ENCODE assay signal across 9 mouse cellular contexts in genomic region chr13:55361974-55362452, GRCm38 (mm10). TPM values are rescaled to one million over a fixed set of nuclear protein-coding genes. Genes with fewer than 3 reads are reported as not detected.
A peak's percentile ranks its signal among the peaks of the same experiment; 100 is the strongest.
DNase-seq lines count a peak whose midpoint lies in the region; ATAC-seq and TF ChIP-seq lines count a peak whose summit lies in the region.
"Had no signal": no experiment of that assay in that cellular context is flagged by ENCODE, and none has a peak within 500 bp of the region (broad histone marks: within the 10 kb centered on the region; RNA-seq: fewer than 3 reads in every experiment).

No protein-coding gene starts in this region.

- intact Hi-C loops in heart, postnatal 36 days (cut with DNase I), result loop anchor here (2.0 kb wide), 1 partner anchor 31 kb away; no protein-coding TSS in a partner anchor

- H3K4me3 ChIP-seq in heart, embryonic 10.5 days, result peak overlapping the region; percentile 97
- H3K4me3 ChIP-seq in heart, postnatal 0 days (ENCODE audit: low read depth, low read length), result peak overlapping the region; percentile 88
- H3K4me3 ChIP-seq in liver, postnatal 0 days (ENCODE audit: low read depth, low read length), result peak overlapping the region; percentile 99

- H3K4me2 ChIP-seq in heart, postnatal 0 days (ENCODE audit: low read depth, low read length), result peak overlapping the region; percentile 80
- peak overlapping the region; percentile 86 for H3K4me2 ChIP-seq in liver, postnatal 0 days (ENCODE audit: low read depth, low read length)

- no peak for TF ChIP-seq CTCF in heart, postnatal 0 days (IDR thresholded peaks at IDR 0.05; ENCODE audit: low read depth)
- TF ChIP-seq CTCF in liver, postnatal 0 days (IDR thresholded peaks at IDR 0.05; ENCODE audit: low read depth), result no peak

- peak overlapping the region; percentile 86 for H3K9ac ChIP-seq in heart, postnatal 0 days (replicated peaks; ENCODE audit: low read depth, low read length)
- peak overlapping the region; percentile 98 for H3K9ac ChIP-seq in liver, postnatal 0 days (replicated peaks)

- DNase-seq in heart, embryonic 10.5 days (ENCODE audit: low spot score), result no peak
- DNase-seq in heart, postnatal 36 days, result no peak
- DNase-seq in thymus, postnatal 14 days, result peak; percentile 52
- DNase-seq in thymus, postnatal 36 days, result no peak
- no peak for DNase-seq in heart, postnatal 0 days (ENCODE audit: low spot score)
- DNase-seq in liver, postnatal 0 days, result no peak
- DNase-seq in yolk sac, embryonic 10.5 days (ENCODE audit: low spot score), result peak; percentile 42
- DNase-seq in adrenal gland, postnatal 14 days, result no peak

- no peak for TF ChIP-seq EP300 in heart, postnatal 0 days (IDR thresholded peaks at IDR 0.05; ENCODE audit: low read depth)
- TF ChIP-seq EP300 in liver, postnatal 0 days (IDR thresholded peaks at IDR 0.05; ENCODE audit: low read depth), result no peak

- peaks cover 6% of the 10 kb centered on the region; the same call in 1 of the 2 replicates for H3K27me3 ChIP-seq in heart, embryonic 10.5 days (ENCODE audit: insufficient read depth, poor library complexity, severe bottlenecking)
- H3K27me3 ChIP-seq in heart, postnatal 0 days (ENCODE audit: control insufficient read depth, insufficient read depth, low read length), result no peaks in the 10 kb centered on the region
- no peaks in the 10 kb centered on the region for H3K27me3 ChIP-seq in liver, postnatal 0 days (ENCODE audit: insufficient read depth, low read length)

- peaks cover 40% of the 10 kb centered on the region for H3K36me3 ChIP-seq in heart, embryonic 10.5 days
- peaks cover 25% of the 10 kb centered on the region for H3K36me3 ChIP-seq in heart, postnatal 0 days (replicated peaks; ENCODE audit: control insufficient read depth, insufficient read depth, low read length)
- H3K36me3 ChIP-seq in liver, postnatal 0 days (replicated peaks; ENCODE audit: insufficient read depth, low read length), result peaks cover 22% of the 10 kb centered on the region

- H3K4me1 ChIP-seq in heart, embryonic 10.5 days, result peaks cover 22% of the 10 kb centered on the region
- peaks cover 12% of the 10 kb centered on the region for H3K4me1 ChIP-seq in heart, postnatal 0 days (ENCODE audit: control insufficient read depth, insufficient read depth)
- H3K4me1 ChIP-seq in liver, postnatal 0 days (ENCODE audit: insufficient read depth), result peaks cover 20% of the 10 kb centered on the region

- H3K27ac ChIP-seq in heart, embryonic 10.5 days, result peak overlapping the region; percentile 93
- H3K27ac ChIP-seq in heart, postnatal 0 days (ENCODE audit: low read depth), result peak overlapping the region; percentile 91
- peak overlapping the region; percentile 98 for H3K27ac ChIP-seq in liver, postnatal 0 days (ENCODE audit: low read depth)

- peak; percentile 7 for ATAC-seq in heart, postnatal 0 days (ENCODE audit: insufficient read depth, low read depth)
- peak; percentile 20 for ATAC-seq in liver, postnatal 0 days

- WGBS in heart, embryonic 10.5 days, result under 1% methylated on average over 32 of the region's 32 CpGs
- under 1% methylated on average over 32 of the region's 32 CpGs for WGBS in heart, postnatal 0 days
- WGBS in liver, postnatal 0 days (ENCODE audit: insufficient replicate concordance), result 1% methylated on average over 32 of the region's 32 CpGs

- H3K9me3 ChIP-seq in heart, embryonic 10.5 days, result no peaks in the 10 kb centered on the region
- no peaks in the 10 kb centered on the region for H3K9me3 ChIP-seq in heart, postnatal 0 days (replicated peaks; ENCODE audit: control insufficient read depth, low read length)
- H3K9me3 ChIP-seq in liver, postnatal 0 days (ENCODE audit: low read length), result no peaks in the 10 kb centered on the region

RNA-seq across cellular contexts. Expression of gene Lman2, which starts 0.6 kb away (rescaled TPM):
- 114 and 117 TPM in 2 replicates for polyA plus RNA-seq in heart, embryonic 10.5 days (2016; fragmentation: Nextera tagmentation; extraction: Ambion mirVana)
- total RNA-seq in heart, postnatal 36 days (2021), result 10 to 100 TPM; 47.7 to 48.1 TPM
- total RNA-seq in heart, postnatal 0 days (2014; rRNA removed; ENCODE audit: low replicate concordance), result 89.3 and 100 TPM in 2 replicates
- 41.3 and 42.4 TPM in 2 replicates for polyA plus RNA-seq in heart, postnatal 0 days (2015; fragmentation: Nextera tagmentation; extraction: Ambion mirVana)
- 50.5 and 56.0 TPM in 2 replicates for polyA plus RNA-seq in liver, postnatal 0 days (2015; fragmentation: Nextera tagmentation; extraction: Ambion mirVana)
- 105 and 107 TPM in 2 replicates for total RNA-seq in adrenal gland, postnatal 14 days (2021)

RNA-seq across cellular contexts. Expression of gene Rgs14, which starts 7.5 kb away (rescaled TPM):
- polyA plus RNA-seq in heart, embryonic 10.5 days (2016; fragmentation: Nextera tagmentation; extraction: Ambion mirVana), result 0.18 and 0.68 TPM in 2 replicates
- total RNA-seq in heart, postnatal 36 days (2021), result 1 to 10 TPM in 1 of 2 experiments, under 1 TPM in 1; 0.47 to 1.0 TPM
- total RNA-seq in heart, postnatal 0 days (2014; rRNA removed; ENCODE audit: low replicate concordance), result 0.46 and 1.1 TPM in 2 replicates
- polyA plus RNA-seq in heart, postnatal 0 days (2015; fragmentation: Nextera tagmentation; extraction: Ambion mirVana), result 0.30 and 0.32 TPM in 2 replicates
- 2.8 and 3.1 TPM in 2 replicates for polyA plus RNA-seq in liver, postnatal 0 days (2015; fragmentation: Nextera tagmentation; extraction: Ambion mirVana)
- total RNA-seq in adrenal gland, postnatal 14 days (2021), result 0.44 and 4.5 TPM in 2 replicates

RNA-seq across cellular contexts. Expression of gene Mxd3, which starts 32.4 kb away (rescaled TPM):
- 14.3 and 15.0 TPM in 2 replicates for polyA plus RNA-seq in heart, embryonic 10.5 days (2016; fragmentation: Nextera tagmentation; extraction: Ambion mirVana)
- under 1 TPM; 0.33 to 0.53 TPM for total RNA-seq in heart, postnatal 36 days (2021)
- 24.8 and 33.1 TPM in 2 replicates for total RNA-seq in heart, postnatal 0 days (2014; rRNA removed; ENCODE audit: low replicate concordance)
- polyA plus RNA-seq in heart, postnatal 0 days (2015; fragmentation: Nextera tagmentation; extraction: Ambion mirVana), result 8.6 and 11.4 TPM in 2 replicates
- 14.0 and 15.9 TPM in 2 replicates for polyA plus RNA-seq in liver, postnatal 0 days (2015; fragmentation: Nextera tagmentation; extraction: Ambion mirVana)
- 10.0 and 10.9 TPM in 2 replicates for total RNA-seq in adrenal gland, postnatal 14 days (2021)

RNA-seq across cellular contexts. Expression of gene Slc34a1, which starts 36.0 kb away (rescaled TPM):
- not detected in 2 replicates for polyA plus RNA-seq in heart, embryonic 10.5 days (2016; fragmentation: Nextera tagmentation; extraction: Ambion mirVana)
- not detected for total RNA-seq in heart, postnatal 36 days (2021)
- total RNA-seq in heart, postnatal 0 days (2014; rRNA removed; ENCODE audit: low replicate concordance), result not detected in 2 replicates
- not detected in 2 replicates for polyA plus RNA-seq in heart, postnatal 0 days (2015; fragmentation: Nextera tagmentation; extraction: Ambion mirVana)
- polyA plus RNA-seq in liver, postnatal 0 days (2015; fragmentation: Nextera tagmentation; extraction: Ambion mirVana), result not detected in 2 replicates
- total RNA-seq in adrenal gland, postnatal 14 days (2021), result 0.33 TPM in 1 of 2 replicates, not detected in the other
- total RNA-seq: layer of hippocampus, postnatal 14 days had no signal

RNA-seq across cellular contexts. Expression of gene Rab24, which starts 40.3 kb away (rescaled TPM):
- 57.4 and 76.2 TPM in 2 replicates for polyA plus RNA-seq in heart, embryonic 10.5 days (2016; fragmentation: Nextera tagmentation; extraction: Ambion mirVana)
- 10 to 100 TPM; 39.2 to 40.5 TPM for total RNA-seq in heart, postnatal 36 days (2021)
- total RNA-seq in heart, postnatal 0 days (2014; rRNA removed; ENCODE audit: low replicate concordance), result 69.2 and 74.5 TPM in 2 replicates
- polyA plus RNA-seq in heart, postnatal 0 days (2015; fragmentation: Nextera tagmentation; extraction: Ambion mirVana), result 53.0 and 59.9 TPM in 2 replicates
- polyA plus RNA-seq in liver, postnatal 0 days (2015; fragmentation: Nextera tagmentation; extraction: Ambion mirVana), result 38.7 and 39.6 TPM in 2 replicates
- 53.7 and 60.7 TPM in 2 replicates for total RNA-seq in adrenal gland, postnatal 14 days (2021)

Comparison
In these comparisons a context has a peak if more than half of its experiments do, and no peak if none do; other contexts are left out.
1. DNase-seq: peak in thymus, postnatal 14 days (single experiment) and yolk sac, embryonic 10.5 days (single experiment); none in heart, embryonic 10.5 days (single experiment), heart, postnatal 36 days (0 of 2), thymus, postnatal 36 days (0 of 2), heart, postnatal 0 days (single experiment), liver, postnatal 0 days (single experiment) and adrenal gland, postnatal 14 days (single experiment).
2. Peak in every context shown above with its lines, with median percentiles within 50 percentile points of each other: H3K27ac ChIP-seq and H3K4me3 ChIP-seq.